In the genomic region with DNA sequence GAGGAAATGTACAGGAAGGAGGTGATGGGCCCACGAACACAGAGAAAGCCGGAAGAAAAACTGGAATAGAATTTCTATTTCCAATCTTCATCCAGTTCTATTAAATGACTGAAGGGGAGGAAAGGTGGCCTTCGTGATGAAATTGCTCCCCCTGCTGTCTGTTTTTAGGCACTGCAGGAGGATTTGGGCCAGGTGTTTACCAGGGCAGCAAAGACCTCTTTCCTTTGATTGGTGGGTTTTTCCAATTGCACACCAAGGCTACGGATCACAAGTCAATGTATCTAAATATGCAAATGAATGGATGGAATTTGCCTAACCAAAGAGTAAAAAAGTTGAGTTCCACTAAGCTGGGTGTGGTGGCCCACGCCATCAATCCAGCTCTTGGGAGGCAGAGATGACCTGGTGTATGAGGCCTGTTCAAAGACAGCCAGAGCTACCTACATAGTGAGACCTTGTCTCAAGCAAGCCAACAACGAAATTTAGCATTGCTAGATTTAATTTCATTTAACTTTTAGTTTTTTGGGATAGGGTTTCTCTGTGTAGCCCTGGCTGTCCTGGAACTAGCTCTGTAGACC, we compare ENCODE assay signal across 9 mouse cellular contexts. TPM values are rescaled to one million over a fixed set of nuclear protein-coding genes. Genes with fewer than 3 reads are reported as not detected.
DNase-seq lines count a peak whose midpoint lies in the region; ATAC-seq and TF ChIP-seq lines count a peak whose summit lies in the region.
"Had no signal": no experiment of that assay in that cellular context is flagged by ENCODE, and none has a peak within 500 bp of the region (broad histone marks: within the 10 kb centered on the region; RNA-seq: fewer than 3 reads in every experiment).

No protein-coding gene starts in this region.

- no peak overlapping the region for H3K9ac ChIP-seq in MEL (ENCODE audit: control insufficient read depth, low read depth, low read length, poor library complexity, severe bottlenecking)
- no peak overlapping the region for H3K9ac ChIP-seq in lung, embryonic 14.5 days

- peak; percentile 66 for TF ChIP-seq RAD21 in MEL (IDR thresholded peaks at IDR 0.05; ENCODE audit: low read depth, low read length)

- no peaks in the 10 kb centered on the region for H3K9me3 ChIP-seq in MEL (replicated peaks; ENCODE audit: insufficient read depth, low read length)
- no peaks in the 10 kb centered on the region for H3K9me3 ChIP-seq in lung, embryonic 14.5 days (ENCODE audit: low read depth, low read length)

- TF ChIP-seq EP300 in MEL (IDR thresholded peaks at IDR 0.05; ENCODE audit: low read depth in 1 of 2, low read length in 2 of 2): no peak

- no peaks in the 10 kb centered on the region for H3K36me3 ChIP-seq in MEL (ENCODE audit: control insufficient read depth in 1 of 2, insufficient read depth in 2 of 2, low read length in 2 of 2)
- H3K36me3 ChIP-seq in lung, embryonic 14.5 days (ENCODE audit: insufficient read depth): no peaks in the 10 kb centered on the region

- DNase-seq in CD4-positive helper T cell, adult 2 months (ENCODE audit: low read depth, low spot score): peak; percentile 31
- peak; percentile 60 for DNase-seq in MEL (ENCODE audit: low read depth, low spot score)
- peak; percentile 73 to 78 for DNase-seq in cerebellum, adult 18-20 months
- DNase-seq in kidney, postnatal 36 days: peak; percentile 57 to 75
- peak; percentile 82 for DNase-seq in lung, embryonic 14.5 days
- DNase-seq in right cerebral cortex, adult 2 months (ENCODE audit: low spot score in 2 of 2): peak; percentile 72 to 79

- H3K4me3 ChIP-seq in MEL (ENCODE audit: control insufficient read depth in 1 of 2, insufficient read depth in 1 of 2, low read depth in 2 of 2, low read length in 2 of 2): no peak overlapping the region
- no peak overlapping the region for H3K4me3 ChIP-seq in lung, embryonic 14.5 days (ENCODE audit: low read depth, low read length)

- H3K4me1 ChIP-seq in MEL (ENCODE audit: control insufficient read depth in 1 of 2, insufficient read depth in 2 of 2, low read length in 2 of 2): no peaks in the 10 kb centered on the region
- H3K4me1 ChIP-seq in lung, embryonic 14.5 days (ENCODE audit: insufficient read depth): no peaks in the 10 kb centered on the region

- H3K4me2 ChIP-seq in lung, embryonic 14.5 days: no peak overlapping the region

- TF ChIP-seq CTCF in MEL (IDR thresholded peaks at IDR 0.05 in 2 of 3, conservative IDR thresholded peaks at IDR 0.05 in 1 of 3; ENCODE audit: control insufficient read depth in 1 of 3, insufficient read depth in 1 of 3, low read depth in 2 of 3, low read length in 3 of 3, poor library complexity in 1 of 3, severe bottlenecking in 1 of 3): peak; percentile 81 to 94 (median 83)
- peak; percentile 93 for TF ChIP-seq CTCF in lung, embryonic 14.5 days (IDR thresholded peaks at IDR 0.05; ENCODE audit: low read depth)

- no peak overlapping the region for H3K27ac ChIP-seq in MEL (ENCODE audit: control insufficient read depth, low read depth, low read length)
- no peak overlapping the region for H3K27ac ChIP-seq in lung, embryonic 14.5 days (ENCODE audit: low read depth)

- 19% methylated on average over 6 of the region's 6 CpGs for WGBS in lung, embryonic 14.5 days

- H3K79me2 ChIP-seq in MEL (ENCODE audit: control insufficient read depth, insufficient read depth, low read length, poor library complexity): no peaks in the 10 kb centered on the region

- TF ChIP-seq POLR2A in MEL (IDR thresholded peaks at IDR 0.05; ENCODE audit: control insufficient read depth in 1 of 2, insufficient read depth in 1 of 2, low read depth in 1 of 2, low read length in 2 of 2, poor library complexity in 1 of 2): no peak

- H3K27me3 ChIP-seq in MEL (ENCODE audit: control insufficient read depth in 1 of 2, insufficient read depth in 2 of 2, low read length in 2 of 2): peaks cover 6 to 11% of the 10 kb centered on the region in 2 experiments
- H3K27me3 ChIP-seq in lung, embryonic 14.5 days (ENCODE audit: insufficient read depth, low read length): 0 out of 2 replicates have a peak, but pooled peaks cover 6% of the 10 kb centered on the region

- ATAC-seq in frontal cortex, adult (ENCODE audit: low TSS enrichment): peak; percentile 64; the same call in 1 of the 2 replicates
- no peak for ATAC-seq in lung, embryonic 14.5 days (ENCODE audit: insufficient read depth)
- ATAC-seq in inflammation-experienced regulatory T-cells, adult 6 months: no peak

TF ChIP-seq in MEL, 35 proteins besides CTCF, POLR2A, EP300 and RAD21:
- no peak for TF ChIP-seq ZKSCAN1 (IDR thresholded peaks at IDR 0.05; ENCODE audit: low read depth, low read length)
- TF ChIP-seq ZC3H11A (IDR thresholded peaks at IDR 0.05; ENCODE audit: low read depth, low read length): peak; percentile 54
- TF ChIP-seq KAT2A (conservative IDR thresholded peaks at IDR 0.05; ENCODE audit: low read depth, low read length): no peak
- no peak for TF ChIP-seq TCF12 (IDR thresholded peaks at IDR 0.05; ENCODE audit: low read depth, low read length)
- no peak for TF ChIP-seq GABPA (IDR thresholded peaks at IDR 0.05; ENCODE audit: low read depth, low read length)
- no peak for TF ChIP-seq TBP (IDR thresholded peaks at IDR 0.05; ENCODE audit: low read depth, low read length)
- no peak for TF ChIP-seq CHD2 (IDR thresholded peaks at IDR 0.05; ENCODE audit: low read length)
- no peak for TF ChIP-seq MEF2A (IDR thresholded peaks at IDR 0.05; ENCODE audit: extremely low read depth, insufficient replicate concordance, low read depth, low read length, poor library complexity, severe bottlenecking)
- no peak for TF ChIP-seq ELF1 (IDR thresholded peaks at IDR 0.05; ENCODE audit: low read depth, low read length)
- no peak for TF ChIP-seq MAZ (IDR thresholded peaks at IDR 0.05; ENCODE audit: low read depth, low read length)
- no peak for TF ChIP-seq E2F4 (IDR thresholded peaks at IDR 0.05; ENCODE audit: borderline replicate concordance, low read depth, low read length)
- no peak for TF ChIP-seq USF1 (IDR thresholded peaks at IDR 0.05; ENCODE audit: low read depth, low read length)
- peak; percentile 86 for TF ChIP-seq SMC3 (IDR thresholded peaks at IDR 0.05; ENCODE audit: low read depth, low read length)
- TF ChIP-seq POLR2AphosphoS5 (IDR thresholded peaks at IDR 0.05; ENCODE audit: borderline replicate concordance, low read depth, low read length): no peak
TF ChIP-seq in MEL: peak in this region for 2.

RNA-seq across cellular contexts. Expression of a gene that starts 8.1 kb away (rescaled TPM):
- total RNA-seq in MEL (2012; rRNA removed): not detected in 2 replicates
- not detected for polyA plus RNA-seq in MEL (2012; ENCODE audit: insufficient read depth in 1 of 2, insufficient read length in 2 of 2, low read depth in 1 of 2, low replicate concordance in 2 of 2, missing spikeins in 1 of 2)
- polyA plus RNA-seq in lung, embryonic 14.5 days (2014; fragmentation: Nextera tagmentation; extraction: Ambion mirVana): not detected in 2 replicates
- not detected for polyA plus RNA-seq in inflammation-experienced regulatory T-cells, adult 6 months (2017; shearing (Covaris generic))
- total RNA-seq: left cerebral cortex, adult 8-10 months had no signal

RNA-seq across cellular contexts. Expression of a gene that starts 46.4 kb away (rescaled TPM):
- total RNA-seq in MEL (2012; rRNA removed): not detected in 2 replicates
- not detected for polyA plus RNA-seq in MEL (2012; ENCODE audit: insufficient read depth in 1 of 2, insufficient read length in 2 of 2, low read depth in 1 of 2, low replicate concordance in 2 of 2, missing spikeins in 1 of 2)
- 0.78 and 1.0 TPM in 2 replicates for polyA plus RNA-seq in lung, embryonic 14.5 days (2014; fragmentation: Nextera tagmentation; extraction: Ambion mirVana)
- polyA plus RNA-seq in inflammation-experienced regulatory T-cells, adult 6 months (2017; shearing (Covaris generic)): not detected

RNA-seq across cellular contexts. Expression of a gene that starts 46.4 kb away (rescaled TPM):
- total RNA-seq in MEL (2012; rRNA removed): not detected in 2 replicates
- polyA plus RNA-seq in MEL (2012; ENCODE audit: insufficient read depth in 1 of 2, insufficient read length in 2 of 2, low read depth in 1 of 2, low replicate concordance in 2 of 2, missing spikeins in 1 of 2): not detected
- 1.9 and 3.1 TPM in 2 replicates for polyA plus RNA-seq in lung, embryonic 14.5 days (2014; fragmentation: Nextera tagmentation; extraction: Ambion mirVana)
- not detected for polyA plus RNA-seq in inflammation-experienced regulatory T-cells, adult 6 months (2017; shearing (Covaris generic))

Comparison
In these comparisons a context has a peak if more than half of its experiments do, and no peak if none do; other contexts are left out.
1. DNase-seq: peak in every context shown above with its lines; median percentile 82 in lung, embryonic 14.5 days; 76 in cerebellum, adult 18-20 months; 76 in right cerebral cortex, adult 2 months; 66 in kidney, postnatal 36 days; 60 in MEL; 31 in CD4-positive helper T cell, adult 2 months.